Mouse (Mus musculus): ENCODE data around the gene Ap1g2.

DNA sequence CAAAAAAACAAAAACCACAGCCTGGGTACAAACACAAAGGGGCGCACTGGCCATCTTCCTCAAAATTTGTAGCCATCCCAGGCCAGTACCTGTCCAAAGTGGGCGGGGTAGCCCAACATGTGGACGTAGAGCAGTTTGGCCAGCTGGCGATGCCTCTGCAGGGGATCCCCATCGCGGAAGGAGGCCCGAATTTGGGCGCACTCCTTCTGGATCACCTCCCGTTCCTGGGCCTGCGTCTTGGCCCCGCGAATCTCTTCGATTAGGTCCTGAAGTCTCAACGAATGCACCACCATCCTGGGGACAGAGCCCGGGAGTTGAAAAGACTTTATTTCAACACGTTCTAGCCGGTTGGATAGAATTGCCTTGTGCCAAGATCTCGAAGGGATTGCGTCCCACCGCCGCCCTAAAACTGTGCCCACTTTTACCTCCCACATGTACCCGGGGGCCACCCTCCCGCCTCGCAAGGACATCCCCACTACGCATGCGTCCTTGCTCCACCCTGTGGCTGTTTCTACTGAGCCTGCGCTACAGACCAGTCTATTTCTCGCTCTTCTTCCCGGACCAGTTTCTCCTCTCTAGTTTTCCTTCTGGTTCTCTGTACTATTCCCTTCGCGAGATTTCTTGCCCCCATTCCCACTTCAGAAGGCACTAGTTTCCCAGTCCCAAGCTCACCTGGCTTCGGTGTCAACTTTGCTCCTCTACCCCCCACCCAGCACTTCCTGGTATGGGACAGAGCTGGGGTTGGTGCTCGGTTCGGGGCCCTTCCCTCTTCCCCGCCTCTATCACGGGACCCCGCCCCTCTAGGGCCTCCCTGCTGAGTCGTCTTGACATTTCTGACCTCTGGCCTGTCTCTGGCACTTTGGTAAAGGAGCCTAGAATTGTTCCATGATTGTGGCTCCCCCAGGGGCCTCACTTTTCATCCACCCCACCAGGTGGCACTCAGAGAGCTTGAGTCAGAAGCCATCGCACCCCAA, at the start of gene Ap1g2:
- TF ChIP-seq HCFC1 (IDR thresholded peaks at IDR 0.05; ENCODE audit: low read depth, low read length) (peak; percentile 74), CHD2 (IDR thresholded peaks at IDR 0.05; ENCODE audit: low read length) (no peak), CTCF (IDR thresholded peaks at IDR 0.05 in 2 of 3, conservative IDR thresholded peaks at IDR 0.05 in 1 of 3; ENCODE audit: control insufficient read depth in 1 of 3, insufficient read depth in 1 of 3, low read depth in 2 of 3, low read length in 3 of 3, poor library complexity in 1 of 3, severe bottlenecking in 1 of 3) (no peak; a peak in 1 of 6 replicates), POLR2A (IDR thresholded peaks at IDR 0.05; ENCODE audit: control insufficient read depth in 1 of 2, insufficient read depth in 1 of 2, low read depth in 1 of 2, low read length in 2 of 2, poor library complexity in 1 of 2) (peak in 1 of 2 experiments; percentile 88; a peak in 3 of 4 replicates), USF1 (IDR thresholded peaks at IDR 0.05; ENCODE audit: low read depth, low read length) (peak; percentile 41; the same call in 1 of the 2 replicates), BHLHE40 (IDR thresholded peaks at IDR 0.05; ENCODE audit: borderline replicate concordance, low read depth, low read length) (no peak)
